Mouse (Mus musculus): ENCODE measurements around the gene Aebp2. TPM values are rescaled to one million over a fixed set of nuclear protein-coding genes. Genes with fewer than 3 reads are reported as not detected.

Gene Aebp2
- polyA plus RNA-seq, 1 experiment from 2014 or later: 15.3 TPM

- Histone ChIP-seq H3K4me3 (no peak overlapping the region), H3K4me2 (peak overlapping the region; percentile 9; the same call in 1 of the 2 replicates), H3K36me3 (no peaks in the 10 kb centered on the region), H3K27ac (peak overlapping the region; percentile 69), H3K4me1 (peaks cover 40% of the 10 kb centered on the region), H3K9me3 (peaks cover 4% of the 10 kb centered on the region; the same call in 1 of the 2 replicates), H3K9ac (no peak overlapping the region), H3K27me3 (no peaks in the 10 kb centered on the region)
- WGBS: 42% methylated on average over 10 of the region's 10 CpGs
- ATAC-seq (ENCODE audit: insufficient number of reproducible peaks, insufficient read depth, low FRiP score, low TSS enrichment, low read depth): no peak
Measured at GRCm38 (mm10) chr6:140705132-140705531, 82.7 kb downstream of the Aebp2 start.

GRCm38 (mm10) chr6:140706056-140706455 is 83.6 kb downstream of the Aebp2 start:
- Histone ChIP-seq H3K9ac (no peak overlapping the region), H3K27ac (no peak overlapping the region), H3K9me3 (peaks cover 4% of the 10 kb centered on the region; the same call in 1 of the 2 replicates), H3K27me3 (no peaks in the 10 kb centered on the region), H3K4me2 (no peak overlapping the region), H3K36me3 (no peaks in the 10 kb centered on the region), H3K4me1 (peaks cover 38% of the 10 kb centered on the region), H3K4me3 (no peak overlapping the region)
- ATAC-seq (ENCODE audit: insufficient number of reproducible peaks, insufficient read depth, low FRiP score, low TSS enrichment, low read depth): no peak
- WGBS: 88% methylated on average over 5 of the region's 5 CpGs

- H3K27ac ChIP-seq: no peak overlapping the region
- H3K4me2 ChIP-seq: no peak overlapping the region
- no peaks in the 10 kb centered on the region for H3K27me3 ChIP-seq
- 37% methylated on average over 10 of the region's 10 CpGs for WGBS
- H3K9ac ChIP-seq: no peak overlapping the region
- no peak overlapping the region for H3K4me3 ChIP-seq
- H3K4me1 ChIP-seq: peaks cover 29% of the 10 kb centered on the region
- no peak for ATAC-seq (ENCODE audit: insufficient number of reproducible peaks, insufficient read depth, low FRiP score, low TSS enrichment, low read depth)
- peaks cover 4% of the 10 kb centered on the region; the same call in 1 of the 2 replicates for H3K9me3 ChIP-seq
- H3K36me3 ChIP-seq: no peaks in the 10 kb centered on the region
Measured at GRCm38 (mm10) chr6:140708059-140708458, 85.6 kb downstream of the Aebp2 start.

GRCm38 (mm10) chr6:140709415-140710107 is 87.1 kb downstream of the Aebp2 start:
- Histone ChIP-seq H3K9ac (no peak overlapping the region), H3K27ac (no peak overlapping the region; the same call in 1 of the 2 replicates), H3K36me3 (no peaks in the 10 kb centered on the region), H3K27me3 (peaks cover 12% of the 10 kb centered on the region; the same call in 1 of the 2 replicates), H3K4me1 (peaks cover 27% of the 10 kb centered on the region), H3K4me2 (no peak overlapping the region), H3K4me3 (no peak overlapping the region), H3K9me3 (peaks cover 4% of the 10 kb centered on the region; the same call in 1 of the 2 replicates)
- 53% methylated on average over 6 of the region's 6 CpGs for WGBS
- ATAC-seq (ENCODE audit: insufficient number of reproducible peaks, insufficient read depth, low FRiP score, low TSS enrichment, low read depth): 0 out of 2 replicates have a peak, but pooled peaks have one; percentile 34

GRCm38 (mm10) chr6:140712754-140713153 is 90.3 kb downstream of the Aebp2 start:
- H3K9ac ChIP-seq: no peak overlapping the region
- H3K4me1 ChIP-seq: peaks cover 14% of the 10 kb centered on the region
- peaks cover 12% of the 10 kb centered on the region; the same call in 1 of the 2 replicates for H3K27me3 ChIP-seq
- H3K9me3 ChIP-seq: no peaks in the 10 kb centered on the region
- no peak overlapping the region for H3K4me2 ChIP-seq
- no peak for ATAC-seq (ENCODE audit: insufficient number of reproducible peaks, insufficient read depth, low FRiP score, low TSS enrichment, low read depth)
- H3K4me3 ChIP-seq: no peak overlapping the region
- no peak overlapping the region for H3K27ac ChIP-seq
- WGBS: 9% methylated on average over 11 of the region's 11 CpGs
- H3K36me3 ChIP-seq: no peaks in the 10 kb centered on the region

- H3K4me3 ChIP-seq: no peak overlapping the region
- 19% methylated on average over 10 of the region's 10 CpGs for WGBS
- no peaks in the 10 kb centered on the region for H3K4me1 ChIP-seq
- peaks cover 12% of the 10 kb centered on the region; the same call in 1 of the 2 replicates for H3K27me3 ChIP-seq
- no peak overlapping the region for H3K4me2 ChIP-seq
- H3K27ac ChIP-seq: no peak overlapping the region
- no peaks in the 10 kb centered on the region for H3K9me3 ChIP-seq
- no peak for ATAC-seq (ENCODE audit: insufficient number of reproducible peaks, insufficient read depth, low FRiP score, low TSS enrichment, low read depth)
- no peak overlapping the region for H3K9ac ChIP-seq
- no peaks in the 10 kb centered on the region for H3K36me3 ChIP-seq
Measured at GRCm38 (mm10) chr6:140714905-140715365, 92.5 kb downstream of the Aebp2 start.

GRCm38 (mm10) chr6:140722058-140722457 is 99.6 kb downstream of the Aebp2 start:
- 77% methylated on average over 10 of the region's 10 CpGs for WGBS
- Histone ChIP-seq H3K4me3 (no peak overlapping the region), H3K9me3 (no peaks in the 10 kb centered on the region), H3K27me3 (no peaks in the 10 kb centered on the region), H3K27ac (no peak overlapping the region), H3K9ac (no peak overlapping the region), H3K4me1 (no peaks in the 10 kb centered on the region), H3K36me3 (no peaks in the 10 kb centered on the region), H3K4me2 (no peak overlapping the region)
- no peak for ATAC-seq (ENCODE audit: insufficient number of reproducible peaks, insufficient read depth, low FRiP score, low TSS enrichment, low read depth)

Other genes with a start within 250 kb of the Aebp2 start
- 42.3 and 52.9 TPM in 2 replicates for gene Plekha5, start 198.6 kb upstream of the Aebp2 start, polyA plus RNA-seq (2015; fragmentation: Nextera tagmentation; extraction: Ambion mirVana)
- gene Gm11077, start 106.6 kb downstream of the Aebp2 start, polyA plus RNA-seq (2015; fragmentation: Nextera tagmentation; extraction: Ambion mirVana): not detected in 2 replicates

All from embryonic facial prominence, embryonic 13.5 days (tissue).